Mouse (Mus musculus) ovary, postnatal 14 days (tissue): ENCODE data around the gene Hs3st2.

Experiments used
- DNase-seq: peaks from one replicate; pipeline ENCODE4 v3.0.0; 2022; ENCODE audit warnings: low spot score

Gene Hs3st2

GRCm38 (mm10) chr7:121460626-121461025, 69.0 kb downstream of the Hs3st2 start:
- DNase-seq: no peak

GRCm38 (mm10) chr7:121464441-121464840, 72.8 kb downstream of the Hs3st2 start:
- no peak for DNase-seq

GRCm38 (mm10) chr7:121465111-121465510, 73.5 kb downstream of the Hs3st2 start:
- no peak for DNase-seq

- no peak for DNase-seq
Measured at GRCm38 (mm10) chr7:121466331-121466730, 74.7 kb downstream of the Hs3st2 start.

GRCm38 (mm10) chr7:121469435-121469834, 77.8 kb downstream of the Hs3st2 start:
- no peak for DNase-seq

DNA sequence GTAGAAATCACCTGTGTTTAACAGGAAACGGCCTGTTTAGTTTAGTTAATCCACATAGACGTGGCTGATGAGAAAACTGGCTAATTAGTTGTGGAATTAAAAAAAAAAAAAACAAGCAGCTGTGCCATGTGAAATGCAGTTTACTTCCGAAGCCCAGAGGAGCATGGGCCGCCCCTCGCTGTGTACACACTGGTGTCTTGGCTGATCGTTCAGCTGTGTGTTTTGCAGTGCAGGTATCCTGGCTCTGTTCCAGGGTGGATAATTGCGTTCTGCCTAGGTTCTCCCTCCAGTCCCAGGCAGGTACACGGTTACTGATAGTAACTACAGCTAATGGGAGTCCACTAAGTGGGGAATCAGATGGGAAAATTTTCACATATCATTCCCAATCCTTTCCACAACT, 86.6 kb downstream of the Hs3st2 start:
- no peak for DNase-seq

- no peak for DNase-seq
Measured at GRCm38 (mm10) chr7:121480106-121480505, 88.4 kb downstream of the Hs3st2 start.

- no peak for DNase-seq
Measured at GRCm38 (mm10) chr7:121484590-121484989, 92.9 kb downstream of the Hs3st2 start.

- no peak for DNase-seq
Measured at GRCm38 (mm10) chr7:121485266-121485665, 93.6 kb downstream of the Hs3st2 start.

GRCm38 (mm10) chr7:121487291-121487690, 95.6 kb downstream of the Hs3st2 start:
- no peak for DNase-seq

DNA sequence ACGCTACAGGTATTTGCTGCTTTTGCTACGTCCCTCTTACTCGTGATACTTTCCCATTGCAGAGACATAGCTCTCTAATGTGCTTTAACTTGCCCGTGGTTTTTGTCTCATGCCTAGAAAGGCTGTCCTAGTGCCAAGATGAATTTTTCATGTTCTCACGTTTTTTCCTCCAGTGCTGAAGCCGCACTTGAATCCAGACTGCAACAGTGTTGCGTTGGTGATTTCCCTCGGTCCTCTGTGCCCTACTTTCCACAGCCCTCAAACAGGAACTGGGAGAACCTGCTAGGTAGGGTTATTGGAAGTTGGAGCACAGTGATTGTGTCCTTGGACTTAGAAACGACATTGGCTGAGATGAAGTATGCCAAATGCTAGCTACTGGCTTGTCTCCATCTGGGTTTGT, 97.7 kb downstream of the Hs3st2 start:
- no peak for DNase-seq

GRCm38 (mm10) chr7:121491455-121492005, 99.9 kb downstream of the Hs3st2 start:
- DNase-seq: no peak

DNA sequence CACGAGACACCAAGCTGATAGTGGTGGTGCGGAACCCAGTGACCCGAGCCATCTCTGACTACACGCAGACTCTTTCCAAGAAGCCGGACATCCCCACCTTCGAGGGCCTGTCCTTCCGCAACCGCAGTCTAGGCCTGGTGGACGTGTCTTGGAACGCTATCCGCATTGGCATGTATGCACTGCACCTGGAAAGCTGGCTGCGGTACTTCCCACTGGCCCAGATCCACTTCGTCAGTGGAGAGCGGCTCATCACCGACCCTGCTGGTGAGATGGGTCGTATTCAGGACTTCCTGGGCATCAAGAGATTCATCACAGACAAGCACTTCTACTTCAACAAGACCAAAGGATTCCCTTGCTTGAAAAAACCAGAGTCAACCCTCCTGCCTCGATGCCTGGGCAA, 108.9 kb downstream of the Hs3st2 start:
- DNase-seq: no peak

DNA sequence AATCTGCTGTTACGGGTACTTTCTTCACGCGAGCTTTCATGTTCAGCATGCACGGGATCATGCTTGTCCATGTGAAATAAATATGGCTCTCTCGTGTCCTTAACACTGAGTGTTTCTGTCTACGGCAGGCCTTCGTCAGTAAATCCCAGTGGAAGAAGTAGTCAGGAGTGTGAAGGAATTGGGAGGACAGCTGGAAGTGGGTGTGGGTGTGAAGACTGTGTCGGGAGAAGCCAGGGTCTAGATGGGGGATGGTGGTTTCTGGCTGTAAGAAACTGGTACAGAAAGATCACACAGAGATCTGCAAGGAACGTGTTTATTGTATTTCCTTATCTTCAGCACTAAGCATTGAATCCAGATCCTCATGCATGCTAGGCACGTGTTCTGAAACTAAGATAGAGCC, 110.0 kb downstream of the Hs3st2 start:
- DNase-seq: no peak

DNA sequence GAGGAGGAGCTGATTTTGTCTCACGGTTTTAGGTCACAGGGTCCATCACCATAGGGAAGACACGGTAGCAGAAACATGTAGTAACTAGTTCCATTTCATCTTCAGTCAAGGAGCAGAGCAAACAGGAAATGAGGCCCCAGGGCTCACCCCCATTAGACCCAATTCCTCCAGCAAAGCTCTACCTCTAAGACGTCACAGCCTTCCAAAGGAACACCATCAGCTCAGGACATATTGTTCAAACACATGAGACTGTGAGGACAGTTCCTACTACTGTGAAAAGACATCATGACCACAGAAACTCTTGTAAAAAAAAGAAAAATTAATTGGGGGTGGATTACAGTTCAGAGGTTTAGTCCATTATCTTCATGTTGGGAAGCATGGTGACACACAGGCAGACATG, 125.1 kb downstream of the Hs3st2 start:
- no peak for DNase-seq

DNA sequence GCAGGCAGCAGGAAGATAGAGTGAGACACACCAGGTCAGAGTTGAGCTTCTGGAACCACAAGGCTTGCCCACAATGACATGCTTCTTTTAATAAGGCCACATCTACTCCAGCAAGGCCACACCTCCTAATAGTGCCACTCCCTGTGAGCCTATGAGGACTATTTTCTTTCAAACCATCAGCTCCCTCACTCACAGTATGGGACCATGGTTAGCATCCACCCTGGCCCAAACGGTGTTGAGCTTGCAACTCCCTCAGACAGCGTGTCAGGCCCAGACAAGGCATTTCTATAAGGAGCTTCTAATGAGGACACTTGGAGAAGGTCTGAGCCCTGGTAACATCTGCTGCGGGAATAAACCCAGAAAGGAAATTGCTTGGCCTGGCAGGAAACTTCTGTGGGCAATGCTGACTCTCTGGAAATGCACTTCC, 125.5 kb downstream of the Hs3st2 start:
- DNase-seq: no peak

DNA sequence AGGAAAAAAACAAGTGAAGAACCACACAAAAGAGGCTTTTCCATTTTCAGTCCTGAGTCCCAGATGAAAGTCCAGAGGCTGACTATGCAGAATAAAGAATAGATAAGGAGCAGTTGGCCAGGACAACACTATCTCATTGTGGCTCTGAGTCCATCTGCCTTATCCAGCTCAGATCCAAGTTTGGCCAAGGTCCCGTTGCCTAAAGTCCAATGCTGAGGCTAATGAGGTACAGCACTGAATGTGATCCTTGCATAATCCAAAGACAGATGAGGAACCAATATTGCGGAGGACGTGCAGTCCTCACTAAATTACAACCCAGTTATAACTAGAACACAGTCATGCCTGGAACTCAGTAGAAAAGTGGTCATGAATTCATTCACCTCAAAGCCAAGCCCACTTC, 130.5 kb downstream of the Hs3st2 start:
- DNase-seq: no peak

DNA sequence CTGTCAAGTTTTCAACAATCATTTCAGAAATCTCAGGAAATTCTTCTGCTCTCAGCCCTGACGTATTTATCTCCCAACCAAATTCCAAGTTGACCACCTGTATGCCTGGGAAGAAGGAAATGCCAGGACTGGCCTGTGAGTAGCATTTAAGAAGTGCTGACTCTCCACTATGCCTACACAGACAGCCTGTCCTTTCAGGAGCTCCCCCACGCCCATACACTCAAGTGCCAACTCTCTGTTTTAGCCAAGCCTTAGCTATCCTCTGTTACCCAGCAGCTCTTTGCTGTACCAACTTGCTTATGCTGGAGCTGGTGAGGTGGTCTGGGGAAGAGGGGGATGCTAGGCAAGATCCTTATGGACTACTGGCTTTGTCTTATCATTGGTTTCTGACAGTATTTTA, 137.4 kb downstream of the Hs3st2 start:
- DNase-seq: no peak

GRCm38 (mm10) chr7:121533639-121534038, 142.0 kb downstream of the Hs3st2 start:
- DNase-seq: no peak

DNA sequence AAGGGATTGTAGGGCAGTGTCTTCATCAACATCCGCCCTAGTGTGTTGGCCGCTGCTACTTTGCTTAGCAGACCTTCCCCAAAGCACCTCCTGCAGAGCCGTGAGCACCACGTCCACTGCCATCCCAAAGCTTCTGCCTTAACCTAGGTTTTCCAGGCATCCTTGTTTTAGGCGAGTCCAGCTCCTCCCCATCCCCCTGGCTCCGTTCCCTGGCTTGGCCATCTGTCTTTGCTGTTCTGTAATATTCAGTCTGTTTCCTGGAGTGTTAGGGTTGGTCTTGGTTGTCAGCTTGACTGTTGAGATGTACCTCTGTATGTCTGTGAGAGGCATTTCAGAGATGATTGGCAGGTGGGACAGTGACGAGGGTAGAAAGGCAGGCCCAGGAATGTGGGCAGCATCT, 142.7 kb downstream of the Hs3st2 start:
- no peak for DNase-seq

DNA sequence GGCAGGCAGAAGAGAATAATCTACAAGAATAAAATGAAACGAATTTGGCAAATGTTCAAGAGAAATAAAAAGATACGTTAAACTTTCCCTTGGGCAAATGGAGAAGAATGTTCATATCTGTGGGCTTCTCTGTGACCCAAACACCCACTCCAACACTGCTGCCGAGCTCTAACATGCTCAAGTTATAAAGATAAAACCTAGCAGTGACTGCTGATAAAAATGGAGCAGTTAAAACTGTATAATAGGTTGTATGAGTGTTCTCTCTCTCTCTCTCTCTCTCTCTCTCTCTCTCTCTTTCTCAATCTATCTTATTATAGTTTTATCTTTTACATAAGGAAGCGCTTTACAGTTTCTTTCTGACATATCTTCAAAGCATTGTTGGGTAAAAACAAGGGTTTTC, 144.3 kb downstream of the Hs3st2 start:
- DNase-seq: no peak

- peak; percentile 14 for DNase-seq
Measured at GRCm38 (mm10) chr7:121539405-121540275, 148.0 kb downstream of the Hs3st2 start.

DNA sequence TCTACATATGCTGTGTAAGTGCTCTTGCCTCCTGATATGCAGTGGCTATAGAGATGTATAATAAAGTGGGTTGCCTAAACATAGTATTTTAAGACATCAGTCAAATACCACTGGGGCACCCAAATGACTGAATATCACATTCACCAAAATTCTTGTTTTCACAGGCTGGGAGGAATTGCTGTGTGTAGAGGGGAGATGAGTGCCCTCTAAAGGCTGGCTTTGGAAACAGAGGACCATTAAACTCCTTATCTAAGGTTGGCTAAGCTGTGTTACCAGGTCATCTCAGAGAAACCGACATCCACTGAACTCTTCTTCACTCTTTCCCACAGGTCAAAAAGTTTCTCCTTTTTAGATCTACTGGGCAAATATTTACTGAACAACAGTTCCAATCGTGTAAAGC, 150.8 kb downstream of the Hs3st2 start:
- DNase-seq: no peak
